Mouse (Mus musculus): ENCODE measurements around the gene Atp5j.

DNA sequence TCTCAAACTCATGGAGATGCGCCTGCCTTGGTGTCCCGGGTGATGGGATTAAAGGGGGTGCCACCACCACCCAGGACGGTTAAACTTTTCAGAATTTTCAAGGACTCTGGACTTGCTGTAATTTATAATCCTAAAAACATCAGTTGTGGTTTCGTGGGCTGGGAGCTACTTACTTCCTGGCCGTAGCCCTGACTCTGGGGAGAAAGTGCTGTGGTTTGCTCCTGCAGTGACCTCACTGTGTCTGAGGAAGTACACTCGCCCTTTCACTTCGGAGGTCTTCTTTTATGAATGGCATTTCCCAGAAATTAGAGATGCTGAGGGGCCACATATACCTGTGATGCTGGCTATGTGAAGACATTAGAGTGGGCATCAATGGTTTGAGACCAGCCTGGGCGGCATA, 20.9 kb downstream of the Atp5j start:
- TF ChIP-seq POLR2A (IDR thresholded peaks at IDR 0.05; ENCODE audit: low read depth, low read length), result no peak
- TF ChIP-seq CTCF (conservative IDR thresholded peaks at IDR 0.05; ENCODE audit: insufficient read depth, insufficient read length, low read depth, low read length), result no peak
